Mouse (Mus musculus) liver, adult 2 months (tissue): ENCODE measurements at regions not wholly inside any gene's neighbourhood (a gene's known extent, or its start where the extent isn't known, plus 50 kb on each side); places are given as distances from the start of the nearest gene placed in this dataset.

ENCODE experiments used
- DNase-seq: peaks from one replicate; pipeline ENCODE4 v3.0.0-alpha.2; 2011; ENCODE audit warnings: low read depth, low spot score; ENCODE audit errors: extremely low read depth
- H3K27ac ChIP-seq: fragments of 200-500 bp; replicated peaks from 2 replicates; pipeline ENCODE4 v1.5.1; 2012; ENCODE audit warnings: low read depth, mild to moderate bottlenecking, control low read depth, inconsistent platforms, low read length; ENCODE audit not compliant: insufficient read depth
- H3K27me3 ChIP-seq: fragments of 200-500 bp; 2 replicates; pipeline ENCODE4 v1.6.1; 2012; ENCODE audit warnings: mild to moderate bottlenecking, moderate library complexity, low read length, inconsistent platforms; ENCODE audit not compliant: control insufficient read depth, insufficient read depth
- H3K36me3 ChIP-seq: fragments of 200-500 bp; 2 replicates; pipeline ENCODE4 v1.6.1; 2012; ENCODE audit warnings: low read length, inconsistent platforms; ENCODE audit not compliant: control insufficient read depth, insufficient read depth
- H3K4me1 ChIP-seq: fragments of 200-500 bp; 2 replicates; pipeline ENCODE4 v1.6.1; 2011; ENCODE audit warnings: low read length; ENCODE audit not compliant: control insufficient read depth, insufficient read depth
- H3K4me3 ChIP-seq: fragments of 200-500 bp; 2 replicates; pipeline ENCODE4 v1.5.1; 2011; ENCODE audit warnings: low read depth, mild to moderate bottlenecking, control low read depth, low read length, moderate library complexity; ENCODE audit not compliant: insufficient read depth
- H3K79me2 ChIP-seq: fragments of 200-500 bp; 2 replicates; pipeline ENCODE4 v1.6.1; 2012; ENCODE audit warnings: inconsistent platforms, mild to moderate bottlenecking, low read length, moderate library complexity; ENCODE audit not compliant: control insufficient read depth, insufficient read depth
- H3K9ac ChIP-seq: fragments of 200-500 bp; 2 replicates; pipeline ENCODE4 v1.6.1; 2012; ENCODE audit warnings: low read depth, mild to moderate bottlenecking, control low read depth, inconsistent platforms, low read length
- CTCF ChIP-seq: fragments of 200-500 bp; IDR thresholded peaks from 2 replicates; pipeline ENCODE4 v1.5.1; 2011; ENCODE audit warnings: low read depth, low read length, control low read depth
- POLR2A ChIP-seq: fragments of 200-500 bp; IDR thresholded peaks from 2 replicates; pipeline ENCODE4 v1.6.1; 2011; ENCODE audit warnings: low read length, control low read depth; ENCODE audit not compliant: insufficient read depth; ENCODE audit errors: extremely low read depth
- WGBS: fragments of 180-500 bp; shearing (Covaris S2); methylation state at CpG from one replicate; pipeline ENCODE4 v1.1.7; 2018; 5-methylcytosine and 5-hydroxymethylcytosine counted together

GRCm38 (mm10) chrX:167115096-167115495, 94.0 kb downstream of the Tmsb4x start:
- no peaks in the 10 kb centered on the region for H3K79me2 ChIP-seq
- no peak for TF ChIP-seq CTCF
- TF ChIP-seq POLR2A: no peak

DNA sequence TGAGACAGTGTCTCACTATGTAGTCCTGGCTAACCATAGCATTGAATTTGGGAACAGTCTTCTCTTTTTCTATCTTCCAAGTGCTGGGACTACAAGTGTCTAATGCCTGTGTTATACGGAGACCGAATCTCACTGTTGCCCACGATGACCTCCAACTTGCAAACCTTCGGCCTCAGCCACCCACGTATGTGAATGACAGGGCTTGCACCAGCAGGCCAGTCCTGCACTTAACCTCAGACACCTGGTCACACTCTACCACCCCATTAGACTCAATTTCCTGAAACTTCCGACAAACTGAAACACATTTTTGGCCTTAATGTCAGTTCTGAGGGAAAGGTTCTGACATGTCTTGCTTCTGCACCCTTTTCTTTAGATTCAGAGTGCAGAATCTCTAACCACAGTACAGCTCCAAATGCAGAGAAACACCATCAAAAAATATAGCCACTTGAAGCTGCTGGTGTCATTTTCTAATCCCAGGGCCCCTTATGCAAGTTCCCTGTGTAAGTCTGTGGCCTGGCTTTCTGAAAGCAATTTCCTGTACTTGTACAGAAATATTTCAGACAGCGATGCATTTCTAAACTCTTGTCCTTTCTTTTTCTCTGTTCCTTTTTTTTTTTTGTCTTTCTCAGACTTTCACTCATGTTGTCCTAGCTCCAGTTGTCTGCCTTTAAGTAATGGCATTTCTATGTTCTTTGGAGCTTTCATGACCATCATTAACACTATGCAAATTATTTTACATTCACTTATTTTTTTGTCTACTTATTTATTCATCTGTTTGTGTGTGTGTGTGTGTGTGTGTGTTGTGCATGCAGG, 97.8 kb downstream of the Tmsb4x start:
- Histone ChIP-seq H3K79me2 (no peaks in the 10 kb centered on the region), H3K4me1 (no peaks in the 10 kb centered on the region), H3K36me3 (no peaks in the 10 kb centered on the region), H3K27ac (no peak overlapping the region), H3K9ac (no peak overlapping the region), H3K27me3 (no peaks in the 10 kb centered on the region), H3K4me3 (no peak overlapping the region)
- no peak for DNase-seq
- TF ChIP-seq POLR2A: no peak
- TF ChIP-seq CTCF: no peak
- 77% methylated on average over 7 of the region's 7 CpGs for WGBS

More at GRCm38 (mm10) chrX:167115096-167115495, 94.0 kb downstream of the Tmsb4x start:
- Histone ChIP-seq H3K9ac (no peak overlapping the region), H3K4me1 (no peaks in the 10 kb centered on the region), H3K4me3 (no peak overlapping the region), H3K27me3 (no peaks in the 10 kb centered on the region), H3K27ac (no peak overlapping the region), H3K36me3 (no peaks in the 10 kb centered on the region)
- WGBS: 100% methylated on average over 1 of the region's 1 CpGs
- no peak for DNase-seq

- Histone ChIP-seq H3K79me2 (no peaks in the 10 kb centered on the region), H3K27me3 (no peaks in the 10 kb centered on the region), H3K36me3 (no peaks in the 10 kb centered on the region), H3K4me1 (no peaks in the 10 kb centered on the region), H3K27ac (no peak overlapping the region), H3K9ac (no peak overlapping the region), H3K4me3 (no peak overlapping the region)
- 57% methylated on average over 6 of the region's 6 CpGs for WGBS
- no peak for TF ChIP-seq POLR2A
- TF ChIP-seq CTCF: no peak
- DNase-seq: no peak
Measured at GRCm38 (mm10) chrX:167108356-167108755, 100.8 kb downstream of the Tmsb4x start.

- no peaks in the 10 kb centered on the region for H3K79me2 ChIP-seq
- TF ChIP-seq POLR2A: no peak
- no peak for TF ChIP-seq CTCF
- 74% methylated on average over 4 of the region's 4 CpGs for WGBS
Measured at GRCm38 (mm10) chrX:167107469-167107868, 101.6 kb downstream of the Tmsb4x start.

DNA sequence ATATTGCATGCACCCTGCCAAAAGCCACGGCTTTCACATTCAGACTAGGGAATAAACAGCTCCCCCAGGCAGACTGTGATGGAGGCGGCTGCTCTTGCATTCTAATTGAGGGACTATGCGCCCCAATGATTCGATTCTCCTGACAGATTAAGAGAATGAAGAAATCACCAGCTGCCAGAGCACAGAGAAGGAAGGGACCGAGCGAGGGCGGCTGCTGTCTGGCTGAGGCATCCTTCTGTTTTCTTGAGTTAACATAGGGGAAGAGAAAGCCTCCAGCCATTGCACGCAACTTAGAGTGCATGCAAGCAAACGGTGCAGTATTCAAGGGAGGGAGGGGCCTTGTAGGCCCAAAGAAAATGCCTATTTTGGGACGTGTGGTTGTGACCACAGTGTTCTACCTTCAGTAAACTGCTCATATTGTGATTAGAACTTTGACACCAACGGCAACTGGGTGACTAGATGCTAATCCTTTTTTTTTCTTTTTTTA, 103.1 kb downstream of the Tmsb4x start:
- no peaks in the 10 kb centered on the region for H3K27me3 ChIP-seq
- H3K4me1 ChIP-seq: no peaks in the 10 kb centered on the region
- 75% methylated on average over 11 of the region's 11 CpGs for WGBS
- H3K79me2 ChIP-seq: no peaks in the 10 kb centered on the region
- no peaks in the 10 kb centered on the region for H3K36me3 ChIP-seq
- TF ChIP-seq CTCF (no peak), POLR2A (no peak)
- H3K27ac ChIP-seq: no peak overlapping the region
- DNase-seq: no peak
- H3K4me3 ChIP-seq: no peak overlapping the region
- no peak overlapping the region for H3K9ac ChIP-seq

More at GRCm38 (mm10) chrX:167107469-167107868, 101.6 kb downstream of the Tmsb4x start:
- Histone ChIP-seq H3K4me3 (no peak overlapping the region), H3K9ac (no peak overlapping the region), H3K4me1 (no peaks in the 10 kb centered on the region), H3K36me3 (no peaks in the 10 kb centered on the region), H3K27me3 (no peaks in the 10 kb centered on the region), H3K27ac (no peak overlapping the region)
- no peak for DNase-seq

GRCm38 (mm10) chrX:167105354-167105753, 103.8 kb downstream of the Tmsb4x start:
- no peaks in the 10 kb centered on the region for H3K79me2 ChIP-seq
- H3K9ac ChIP-seq: no peak overlapping the region
- H3K4me1 ChIP-seq: no peaks in the 10 kb centered on the region
- H3K27me3 ChIP-seq: no peaks in the 10 kb centered on the region
- 87% methylated on average over 4 of the region's 4 CpGs for WGBS
- no peak for TF ChIP-seq POLR2A
- no peak for TF ChIP-seq CTCF
- no peak overlapping the region for H3K27ac ChIP-seq
- no peak for DNase-seq
- no peak overlapping the region for H3K4me3 ChIP-seq
- H3K36me3 ChIP-seq: no peaks in the 10 kb centered on the region
